Mouse (Mus musculus): ENCODE results near the gene T2. TPM values are rescaled to one million over a fixed set of nuclear protein-coding genes. Genes with fewer than 3 reads are reported as not detected.
A peak's percentile ranks its signal among the peaks of the same experiment; 100 is the strongest.

T2 gene
- total RNA-seq, 2 experiments from 2014 or later = 0.32 to 0.70 TPM

DNA sequence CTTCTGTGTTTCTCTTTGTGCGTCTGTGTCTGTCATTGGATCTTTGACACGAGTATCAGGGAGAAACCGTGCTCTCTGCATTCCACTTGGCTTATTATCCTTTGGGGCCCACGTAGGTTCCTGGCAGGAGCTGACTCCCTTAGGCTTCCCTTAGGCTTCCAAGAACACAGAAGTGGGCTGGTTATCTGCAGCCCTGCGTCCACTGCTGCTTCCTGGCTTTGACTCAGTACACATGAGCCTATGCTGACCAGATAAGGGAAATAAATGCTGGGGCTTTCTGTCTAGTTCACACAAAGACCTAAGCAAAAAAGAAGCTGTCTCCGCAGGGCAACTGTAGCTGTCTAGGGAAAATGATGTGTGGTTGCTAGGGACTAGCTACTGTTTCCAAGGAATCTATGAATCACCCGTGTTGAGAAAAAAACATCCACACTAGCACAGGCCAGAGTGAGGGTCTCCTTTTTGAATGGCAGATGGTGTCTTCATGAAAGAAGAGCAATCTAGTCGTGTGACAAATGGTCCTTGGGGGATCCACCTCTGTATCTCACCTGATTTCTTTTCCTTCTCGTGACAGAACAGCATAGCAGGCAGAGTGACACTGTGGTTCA is 101.2 kb downstream of the T2 start:
- intact Hi-C loops (cut with DNase I) = no loop called here
- no peak for DNase-seq

DNA sequence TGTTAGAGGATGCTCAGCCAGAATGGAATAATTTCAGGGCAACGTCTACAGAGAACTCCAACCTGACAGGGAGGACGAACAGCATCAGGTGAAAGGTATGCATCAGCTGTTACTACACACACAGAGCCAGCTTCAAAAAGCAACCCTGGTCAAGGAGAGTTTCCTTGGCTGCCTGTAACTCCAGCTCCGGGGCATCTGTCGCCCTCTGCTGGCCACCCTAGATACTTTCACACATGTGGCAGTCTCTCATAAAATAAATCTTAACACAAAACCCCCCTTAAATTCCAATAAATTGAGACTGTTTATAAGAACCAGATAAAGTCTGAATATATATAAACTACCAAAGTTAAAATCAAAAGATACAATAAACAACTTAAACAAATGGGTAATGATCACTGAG is 105.8 kb downstream of the T2 start:
- intact Hi-C loops (cut with DNase I) = loop anchor here (5.0 kb wide), 2 partner anchors 74 to 199 kb away; no protein-coding TSS in a partner anchor
- peak; percentile 66 for DNase-seq

DNA sequence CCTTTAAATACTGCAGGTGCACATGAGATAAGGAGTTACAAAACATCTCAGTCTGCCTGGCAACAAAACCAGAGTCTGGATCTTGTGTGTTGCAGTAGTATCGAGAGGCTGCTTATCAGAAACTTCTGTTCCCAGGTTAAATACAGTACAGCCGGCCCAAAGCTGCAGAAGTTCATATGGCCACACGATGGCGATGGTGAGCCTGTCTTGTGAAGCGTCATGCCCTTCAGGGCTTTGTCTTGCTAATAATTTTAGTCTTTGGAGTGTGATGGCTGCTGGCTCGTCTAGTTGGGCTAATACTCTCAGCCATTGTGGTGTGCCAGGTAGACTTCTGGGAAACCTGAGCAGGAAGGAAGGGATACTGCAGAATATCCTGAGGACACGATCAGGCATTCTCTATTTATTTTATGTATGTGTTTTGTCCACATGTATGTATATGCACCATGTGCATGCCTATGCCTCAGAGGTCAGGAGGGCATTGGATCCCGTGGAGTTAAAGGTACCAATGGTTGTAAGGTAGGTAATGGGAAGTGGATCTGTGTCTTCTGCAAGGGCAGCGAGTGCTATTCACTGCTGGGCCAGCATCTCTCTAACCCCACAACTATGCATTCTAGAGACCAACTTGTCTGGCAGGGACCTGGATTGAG is 107.8 kb downstream of the T2 start:
- peak; percentile 66 for DNase-seq
- intact Hi-C loops (cut with DNase I) = loop anchor here (5.0 kb wide), 2 partner anchors 76 to 201 kb away; no protein-coding TSS in a partner anchor

DNA sequence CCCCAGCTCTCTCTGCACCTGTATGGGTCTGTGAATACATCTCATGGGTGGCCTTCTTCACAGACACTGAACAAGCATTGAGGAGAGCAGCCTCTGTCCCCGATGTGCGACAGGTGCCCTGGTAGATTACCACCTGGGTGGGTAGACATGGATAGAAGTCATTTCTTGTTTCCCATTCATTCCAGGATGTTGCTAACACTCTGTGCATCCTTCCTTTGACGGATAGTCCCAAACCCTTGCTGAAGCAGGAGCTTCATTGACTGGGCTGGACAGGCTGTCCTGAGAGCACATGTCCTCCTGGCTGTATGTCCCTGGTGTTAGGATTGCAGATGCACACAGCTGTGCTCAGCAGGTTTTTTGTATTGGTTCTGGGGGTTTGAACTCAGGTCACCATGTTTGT is 112.0 kb downstream of the T2 start:
- DNase-seq = no peak
- intact Hi-C loops (cut with DNase I) = loop anchor here (2.0 kb wide), 1 partner anchor 127 kb away; no protein-coding TSS in a partner anchor

DNA sequence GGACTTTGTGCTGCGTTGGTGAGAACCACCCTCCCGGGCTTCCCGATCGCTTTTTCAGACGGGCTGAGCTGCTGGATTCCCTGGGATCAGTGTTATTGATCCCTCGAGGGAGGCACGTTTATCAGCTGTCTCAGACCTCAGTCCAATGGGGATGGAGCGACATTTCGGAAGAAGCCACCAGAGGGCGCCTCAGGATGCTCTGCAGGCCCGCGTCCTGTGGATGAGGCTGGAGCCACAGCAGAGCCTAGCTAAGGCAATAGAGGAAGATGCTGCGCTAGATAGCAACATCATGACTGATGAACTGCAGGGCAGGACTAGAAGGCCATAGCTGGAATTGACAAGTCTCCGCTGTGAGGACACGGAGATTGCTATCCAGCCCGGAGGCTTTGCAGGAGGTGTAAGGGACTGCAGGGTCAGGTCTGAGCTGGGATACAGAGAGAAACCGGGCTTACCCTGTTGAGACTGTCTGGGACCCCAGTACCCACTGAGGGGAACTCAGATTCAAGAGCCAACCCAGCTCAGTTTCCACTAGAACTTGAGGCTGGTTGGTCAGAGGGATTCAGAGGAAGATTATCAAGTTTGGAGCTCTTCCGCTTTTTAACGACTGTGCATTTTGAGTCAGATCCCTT is 113.0 kb downstream of the T2 start:
- intact Hi-C loops (cut with DNase I) = loop anchor here (2.0 kb wide), 1 partner anchor 126 kb away; no protein-coding TSS in a partner anchor
- peak; percentile 87 for DNase-seq

Other genes with a start within 250 kb of the T2 start
- not detected for gene Gm49673, start 208.2 kb upstream of the T2 start, total RNA-seq (2021)
- gene Rnaset2a, start 207.9 kb upstream of the T2 start, total RNA-seq (2021) = 1 to 10 TPM; 4.7 to 5.2 TPM
- gene Fgfr1op, start 190.5 kb upstream of the T2 start, total RNA-seq (2021) = 10 to 100 TPM; 18.5 to 22.6 TPM
- not detected for gene Ccr6, start 119.9 kb upstream of the T2 start, total RNA-seq (2021)
- gene Mpc1, start 73.1 kb upstream of the T2 start, total RNA-seq (2021) = 100 to 1,000 TPM; 159 to 160 TPM
- 10 to 100 TPM; 80.4 to 81.6 TPM for gene Sft2d1, start 44.9 kb upstream of the T2 start, total RNA-seq (2021)
- 10 to 100 TPM; 23.2 to 24.6 TPM for gene Prr18, start 18.5 kb upstream of the T2 start, total RNA-seq (2021)
- under 1 TPM; 0.18 to 0.79 TPM for gene T, start 78.4 kb downstream of the T2 start, total RNA-seq (2021)
- 100 to 1,000 TPM in 1 of 2 experiments, 10 to 100 TPM in 1; 84.9 to 106 TPM for gene Pde10a, start 169.4 kb downstream of the T2 start, total RNA-seq (2021)
- not detected for gene Gm17087, start 211.0 kb downstream of the T2 start, total RNA-seq (2021)